Mouse (Mus musculus) ovary, postnatal 10 days (tissue): ENCODE data around the gene Ost4.
"Not testable (repeated sequence)": the region's sequence is repeated elsewhere in the genome, so short reads cannot be mapped to it uniquely, and the experiment has no call there.

Source experiments
- DNase-seq: peaks from one replicate; pipeline ENCODE4 v3.0.0; 2022; ENCODE audit warnings: low spot score

The Ost4 gene

GRCm38 (mm10) chr5:30890375-30890774 is 17.2 kb downstream of the Ost4 start:
- DNase-seq = no peak

- peak; percentile 35 for DNase-seq
Observed at GRCm38 (mm10) chr5:30889088-30889754, 18.4 kb downstream of the Ost4 start.

- DNase-seq = peak; percentile 92
Observed at GRCm38 (mm10) chr5:30888337-30889087, 19.1 kb downstream of the Ost4 start, which contains the start of gene Agbl5. Agbl5 (plus strand) TSS chr5:30888694.

- DNase-seq = peak; percentile 83
Observed at GRCm38 (mm10) chr5:30887858-30888336, 19.7 kb downstream of the Ost4 start.

- peak; percentile 30 for DNase-seq
Observed at GRCm38 (mm10) chr5:30887331-30887761, 20.2 kb downstream of the Ost4 start.

GRCm38 (mm10) chr5:30886731-30887130 is 20.9 kb downstream of the Ost4 start:
- DNase-seq = no peak

- DNase-seq = no peak
Observed at GRCm38 (mm10) chr5:30886209-30886608, 21.4 kb downstream of the Ost4 start.

GRCm38 (mm10) chr5:30881839-30882238 is 25.7 kb downstream of the Ost4 start:
- not testable (repeated sequence) for DNase-seq

GRCm38 (mm10) chr5:30879347-30879943 is 28.1 kb downstream of the Ost4 start:
- no peak for DNase-seq

GRCm38 (mm10) chr5:30878616-30879015 is 29.0 kb downstream of the Ost4 start:
- no peak for DNase-seq

GRCm38 (mm10) chr5:30874365-30874764 is 33.2 kb downstream of the Ost4 start:
- DNase-seq = no peak

- no peak for DNase-seq
Observed at GRCm38 (mm10) chr5:30872574-30872973, 35.0 kb downstream of the Ost4 start.

GRCm38 (mm10) chr5:30870131-30870406 is 37.5 kb downstream of the Ost4 start:
- DNase-seq = no peak

GRCm38 (mm10) chr5:30869405-30870130 is 38.0 kb downstream of the Ost4 start:
- DNase-seq = peak; percentile 87

GRCm38 (mm10) chr5:30868981-30869380 is 38.6 kb downstream of the Ost4 start:
- DNase-seq = no peak

- no peak for DNase-seq
Observed at GRCm38 (mm10) chr5:30867712-30868111, 39.9 kb downstream of the Ost4 start, which contains the start of gene Tmem214. Tmem214 (plus strand) TSS chr5:30868012.

GRCm38 (mm10) chr5:30866871-30867270 is 40.7 kb downstream of the Ost4 start:
- no peak for DNase-seq

GRCm38 (mm10) chr5:30864322-30864721 is 43.3 kb downstream of the Ost4 start:
- no peak for DNase-seq

GRCm38 (mm10) chr5:30863852-30864251 is 43.7 kb downstream of the Ost4 start:
- DNase-seq = no peak

GRCm38 (mm10) chr5:30856124-30856523 is 51.5 kb downstream of the Ost4 start:
- DNase-seq = no peak
